Mouse (Mus musculus): ENCODE data around the gene Adtrp. TPM values are rescaled to one million over a fixed set of nuclear protein-coding genes. Genes with fewer than 3 reads are reported as not detected.
A peak's percentile ranks its signal among the peaks of the same experiment; 100 is the strongest.

Adtrp gene
- polyA plus RNA-seq, 1 experiment = 0.07 TPM

DNA sequence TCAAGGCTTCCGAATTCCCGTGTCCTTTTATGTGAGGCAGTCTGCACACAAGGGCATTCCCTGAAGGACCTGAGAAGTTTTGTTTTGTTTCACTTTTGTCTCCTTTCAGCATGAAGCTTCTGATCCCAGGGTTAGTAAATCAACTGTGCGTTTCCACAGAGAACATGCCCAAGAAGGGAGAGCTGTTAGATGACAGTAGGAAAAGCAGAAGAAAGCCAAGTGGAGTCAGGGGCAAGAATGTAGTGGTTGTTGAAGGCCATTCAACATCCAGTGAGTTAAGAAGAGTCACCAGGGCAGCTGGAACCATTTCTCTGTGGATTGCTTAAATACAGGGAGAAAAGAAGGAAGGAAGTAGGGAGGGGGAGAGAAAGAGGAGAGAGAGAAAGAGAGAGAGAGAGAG is 76.4 kb downstream of the Adtrp start:
- Histone ChIP-seq H3K27me3 (ENCODE audit: control insufficient read depth, insufficient read depth, low read length) (no peaks in the 10 kb centered on the region), H3K4me1 (ENCODE audit: control insufficient read depth, insufficient read depth, low read length) (no peaks in the 10 kb centered on the region), H3K4me3 (replicated peaks; ENCODE audit: insufficient read depth, low read depth, low read length) (no peak overlapping the region), H3K27ac (ENCODE audit: insufficient read depth, low read length) (no peak overlapping the region)
- WGBS = 32% methylated on average over 3 of the region's 3 CpGs
- no peak for TF ChIP-seq CTCF (IDR thresholded peaks at IDR 0.05; ENCODE audit: borderline replicate concordance, insufficient read depth, low read depth, low read length)
- no peak for DNase-seq

DNA sequence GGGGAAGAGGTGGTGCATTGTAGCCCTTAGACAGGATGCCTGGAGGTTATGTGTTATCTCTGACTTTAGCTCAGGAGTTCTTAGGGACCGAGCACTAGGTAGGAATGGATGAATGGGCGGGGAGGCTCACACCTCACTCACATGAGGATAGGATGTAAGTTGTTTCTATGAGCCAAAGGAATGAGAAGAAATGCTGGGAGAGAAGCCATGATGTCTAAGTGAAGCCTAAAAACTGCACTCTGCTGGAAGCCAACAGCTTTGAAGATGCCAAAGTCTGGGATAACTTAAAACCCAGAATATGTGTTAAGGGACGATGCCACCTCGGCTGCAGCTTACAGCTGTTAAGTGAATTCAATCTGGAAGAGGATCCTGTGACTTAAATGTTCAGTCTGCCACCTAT is 79.5 kb downstream of the Adtrp start:
- DNase-seq = no peak
- Histone ChIP-seq H3K27me3 (ENCODE audit: control insufficient read depth, insufficient read depth, low read length) (no peaks in the 10 kb centered on the region), H3K4me1 (ENCODE audit: control insufficient read depth, insufficient read depth, low read length) (no peaks in the 10 kb centered on the region), H3K27ac (ENCODE audit: insufficient read depth, low read length) (no peak overlapping the region), H3K4me3 (replicated peaks; ENCODE audit: insufficient read depth, low read depth, low read length) (no peak overlapping the region)
- TF ChIP-seq POLR2A (IDR thresholded peaks at IDR 0.05; ENCODE audit: borderline replicate concordance, insufficient read depth, low read length) (no peak), CTCF (IDR thresholded peaks at IDR 0.05; ENCODE audit: borderline replicate concordance, insufficient read depth, low read depth, low read length) (no peak)
- 88% methylated on average over 4 of the region's 4 CpGs for WGBS

DNA sequence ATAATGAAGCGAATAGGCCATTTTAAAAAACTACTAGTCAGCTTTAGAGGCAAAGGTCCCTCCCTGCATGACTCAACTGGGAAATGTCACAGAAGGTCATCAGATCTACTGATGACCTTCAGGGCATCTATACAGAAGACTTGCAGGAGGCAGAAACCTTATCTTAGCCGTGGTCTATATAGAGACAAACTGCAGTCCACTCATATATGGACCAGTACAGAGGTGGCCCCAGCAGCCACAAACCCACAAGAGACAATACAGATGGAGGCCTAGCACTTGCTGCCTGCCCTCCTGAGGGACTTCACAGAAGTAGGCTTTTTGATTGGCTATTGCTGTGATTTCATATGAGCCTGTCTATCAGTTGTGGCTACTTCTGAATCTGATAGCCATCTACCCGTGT is 85.5 kb downstream of the Adtrp start:
- Histone ChIP-seq H3K4me1 (ENCODE audit: control insufficient read depth, insufficient read depth, low read length) (peaks cover 5% of the 10 kb centered on the region; the same call in 1 of the 2 replicates), H3K4me3 (replicated peaks; ENCODE audit: insufficient read depth, low read depth, low read length) (no peak overlapping the region), H3K27me3 (ENCODE audit: control insufficient read depth, insufficient read depth, low read length) (no peaks in the 10 kb centered on the region), H3K27ac (ENCODE audit: insufficient read depth, low read length) (no peak overlapping the region)
- TF ChIP-seq POLR2A (IDR thresholded peaks at IDR 0.05; ENCODE audit: borderline replicate concordance, insufficient read depth, low read length) (no peak), CTCF (IDR thresholded peaks at IDR 0.05; ENCODE audit: borderline replicate concordance, insufficient read depth, low read depth, low read length) (no peak)
- 91% methylated on average over 3 of the region's 3 CpGs for WGBS
- DNase-seq = no peak

GRCm38 (mm10) chr13:41760484-41760883 is 87.0 kb downstream of the Adtrp start:
- no peak for TF ChIP-seq POLR2A (IDR thresholded peaks at IDR 0.05; ENCODE audit: borderline replicate concordance, insufficient read depth, low read length)
- TF ChIP-seq CTCF (IDR thresholded peaks at IDR 0.05; ENCODE audit: borderline replicate concordance, insufficient read depth, low read depth, low read length) = no peak
- Histone ChIP-seq H3K27me3 (ENCODE audit: control insufficient read depth, insufficient read depth, low read length) (no peaks in the 10 kb centered on the region), H3K4me1 (ENCODE audit: control insufficient read depth, insufficient read depth, low read length) (peaks cover 5% of the 10 kb centered on the region; the same call in 1 of the 2 replicates), H3K4me3 (replicated peaks; ENCODE audit: insufficient read depth, low read depth, low read length) (no peak overlapping the region), H3K27ac (ENCODE audit: insufficient read depth, low read length) (no peak overlapping the region)
- 23% methylated on average over 10 of the region's 10 CpGs for WGBS
- DNase-seq = peak; percentile 44 to 59

- Histone ChIP-seq H3K27ac (ENCODE audit: insufficient read depth, low read length) (no peak overlapping the region), H3K27me3 (ENCODE audit: control insufficient read depth, insufficient read depth, low read length) (no peaks in the 10 kb centered on the region), H3K4me3 (replicated peaks; ENCODE audit: insufficient read depth, low read depth, low read length) (no peak overlapping the region), H3K4me1 (ENCODE audit: control insufficient read depth, insufficient read depth, low read length) (peaks cover 5% of the 10 kb centered on the region; the same call in 1 of the 2 replicates)
- TF ChIP-seq CTCF (IDR thresholded peaks at IDR 0.05; ENCODE audit: borderline replicate concordance, insufficient read depth, low read depth, low read length) (no peak), POLR2A (IDR thresholded peaks at IDR 0.05; ENCODE audit: borderline replicate concordance, insufficient read depth, low read length) (no peak)
- 47% methylated on average over 19 of the region's 19 CpGs for WGBS
- peak; percentile 36 to 57 for DNase-seq
Measured at GRCm38 (mm10) chr13:41758550-41759465, 88.7 kb downstream of the Adtrp start.

DNA sequence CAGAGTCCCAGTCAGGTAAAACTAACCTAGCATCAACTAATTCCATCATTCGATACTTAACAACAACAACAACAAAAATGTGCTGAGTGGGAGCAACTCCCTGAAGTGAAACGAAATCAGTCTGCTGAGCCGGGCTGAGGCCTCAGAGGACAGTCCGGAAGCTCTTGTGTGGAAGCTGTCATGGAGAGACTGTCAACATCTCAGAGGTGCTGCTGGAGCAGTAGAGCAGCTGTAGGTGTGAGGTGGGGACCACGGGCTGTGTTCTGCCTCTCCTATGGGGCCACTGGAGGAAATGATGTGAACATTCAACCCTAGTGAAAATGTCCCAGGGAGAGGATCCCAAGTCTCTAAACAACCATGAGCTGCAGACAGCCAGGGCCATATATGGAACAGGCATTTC is 94.4 kb downstream of the Adtrp start:
- TF ChIP-seq POLR2A (IDR thresholded peaks at IDR 0.05; ENCODE audit: borderline replicate concordance, insufficient read depth, low read length) (no peak), CTCF (IDR thresholded peaks at IDR 0.05; ENCODE audit: borderline replicate concordance, insufficient read depth, low read depth, low read length) (no peak)

GRCm38 (mm10) chr13:41750481-41750880 is 97.0 kb downstream of the Adtrp start:
- WGBS = 72% methylated on average over 5 of the region's 5 CpGs
- TF ChIP-seq POLR2A (IDR thresholded peaks at IDR 0.05; ENCODE audit: borderline replicate concordance, insufficient read depth, low read length) (no peak), CTCF (IDR thresholded peaks at IDR 0.05; ENCODE audit: borderline replicate concordance, insufficient read depth, low read depth, low read length) (no peak)
- no peak overlapping the region for H3K4me3 ChIP-seq (replicated peaks; ENCODE audit: insufficient read depth, low read depth, low read length)

More for the DNA sequence above, 94.4 kb downstream of the Adtrp start:
- WGBS = 86% methylated on average over 5 of the region's 5 CpGs
- Histone ChIP-seq H3K27me3 (ENCODE audit: control insufficient read depth, insufficient read depth, low read length) (no peaks in the 10 kb centered on the region), H3K4me3 (replicated peaks; ENCODE audit: insufficient read depth, low read depth, low read length) (no peak overlapping the region), H3K4me1 (ENCODE audit: control insufficient read depth, insufficient read depth, low read length) (no peaks in the 10 kb centered on the region), H3K27ac (ENCODE audit: insufficient read depth, low read length) (no peak overlapping the region)
- DNase-seq = no peak

GRCm38 (mm10) chr13:41748866-41749265 is 98.6 kb downstream of the Adtrp start:
- no peak for TF ChIP-seq POLR2A (IDR thresholded peaks at IDR 0.05; ENCODE audit: borderline replicate concordance, insufficient read depth, low read length)
- TF ChIP-seq CTCF (IDR thresholded peaks at IDR 0.05; ENCODE audit: borderline replicate concordance, insufficient read depth, low read depth, low read length) = no peak
- H3K4me3 ChIP-seq (replicated peaks; ENCODE audit: insufficient read depth, low read depth, low read length) = no peak overlapping the region
- DNase-seq = no peak
- WGBS = 78% methylated on average over 9 of the region's 9 CpGs
- H3K27ac ChIP-seq (ENCODE audit: insufficient read depth, low read length) = no peak overlapping the region
- no peaks in the 10 kb centered on the region for H3K27me3 ChIP-seq (ENCODE audit: control insufficient read depth, insufficient read depth, low read length)
- H3K4me1 ChIP-seq (ENCODE audit: control insufficient read depth, insufficient read depth, low read length) = no peaks in the 10 kb centered on the region

More at GRCm38 (mm10) chr13:41750481-41750880, 97.0 kb downstream of the Adtrp start:
- Histone ChIP-seq H3K27ac (ENCODE audit: insufficient read depth, low read length) (no peak overlapping the region), H3K27me3 (ENCODE audit: control insufficient read depth, insufficient read depth, low read length) (no peaks in the 10 kb centered on the region), H3K4me1 (ENCODE audit: control insufficient read depth, insufficient read depth, low read length) (no peaks in the 10 kb centered on the region)
- DNase-seq = no peak

Data from cerebellum, adult 2 months (tissue).